Mouse (Mus musculus): Measurements from ENCODE around the gene Fbxo34. TPM values are rescaled to one million over a fixed set of nuclear protein-coding genes. Genes with fewer than 3 reads are reported as not detected.

The Fbxo34 gene
- polyA plus RNA-seq, 1 experiment: 23.4 TPM

DNA sequence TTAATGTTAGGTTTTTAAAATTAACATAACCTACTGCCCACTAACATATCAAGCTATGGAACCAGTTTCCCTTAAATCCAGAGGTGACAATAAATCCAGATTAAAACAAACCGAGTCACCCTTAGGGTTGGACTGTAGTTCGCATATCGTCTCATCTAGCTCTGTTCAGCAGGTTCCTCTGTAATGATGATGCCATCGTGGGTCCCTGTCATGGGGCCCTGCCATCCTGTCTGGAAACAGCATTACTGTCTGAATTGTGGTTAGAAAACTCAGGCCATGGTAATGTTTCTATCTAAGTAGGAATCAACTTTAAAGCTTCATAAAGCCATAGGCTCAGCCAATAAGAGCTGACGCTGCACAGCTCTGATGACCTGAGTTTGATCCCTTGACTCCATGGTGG lies 48.4 kb downstream of the Fbxo34 start:
- TF ChIP-seq CTCF (IDR thresholded peaks at IDR 0.05; ENCODE audit: borderline replicate concordance, extremely low read depth, insufficient read depth, insufficient read length) (no peak), POLR2A (IDR thresholded peaks at IDR 0.05; ENCODE audit: borderline replicate concordance, extremely low read depth, insufficient read depth, insufficient read length, poor library complexity, severe bottlenecking) (no peak)
- DNase-seq (ENCODE audit: low read depth): no peak

DNA sequence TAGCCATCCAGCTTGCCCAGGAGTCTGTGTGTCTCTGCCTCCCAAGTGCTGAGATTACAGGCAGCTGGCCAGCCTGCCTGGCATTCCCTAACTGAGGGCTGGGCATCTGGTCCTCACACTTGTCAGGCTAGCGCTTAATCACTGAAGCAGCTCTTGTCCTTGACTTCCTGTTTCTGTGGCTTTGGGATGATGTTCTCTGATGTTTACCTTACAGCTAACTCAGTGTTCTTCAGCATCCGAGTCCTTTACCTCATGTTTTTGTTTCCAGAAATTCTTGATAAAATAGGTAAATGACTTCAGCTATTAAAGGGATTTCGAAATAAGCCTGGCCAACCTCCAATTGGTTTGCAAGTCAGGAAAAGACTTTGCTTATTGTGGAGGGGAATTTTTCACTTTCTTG lies 53.8 kb downstream of the Fbxo34 start:
- peak; percentile 12 for DNase-seq (ENCODE audit: low read depth)
- TF ChIP-seq CTCF (IDR thresholded peaks at IDR 0.05; ENCODE audit: borderline replicate concordance, extremely low read depth, insufficient read depth, insufficient read length): no peak
- TF ChIP-seq POLR2A (IDR thresholded peaks at IDR 0.05; ENCODE audit: borderline replicate concordance, extremely low read depth, insufficient read depth, insufficient read length, poor library complexity, severe bottlenecking): no peak

DNA sequence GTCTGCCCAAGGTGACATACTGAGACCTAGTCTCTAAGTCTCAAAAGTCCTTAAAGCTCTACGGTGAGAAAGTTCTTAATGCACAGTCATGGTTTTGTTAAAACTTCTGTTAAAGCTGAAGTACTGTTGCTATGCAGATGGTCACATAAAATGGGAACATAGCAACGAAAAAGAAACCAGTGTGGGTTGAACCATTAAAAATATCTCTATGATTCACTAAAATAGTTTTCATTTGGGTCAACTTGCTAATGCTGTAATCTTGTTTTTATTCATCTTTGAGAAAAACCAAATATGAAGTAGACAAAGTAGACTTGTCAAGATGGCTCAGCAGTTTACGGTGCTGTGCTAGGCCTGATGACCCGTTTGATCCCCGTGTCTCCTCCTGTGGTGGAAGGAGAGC lies 56.5 kb downstream of the Fbxo34 start:
- TF ChIP-seq CTCF (IDR thresholded peaks at IDR 0.05; ENCODE audit: borderline replicate concordance, extremely low read depth, insufficient read depth, insufficient read length) (no peak), POLR2A (IDR thresholded peaks at IDR 0.05; ENCODE audit: borderline replicate concordance, extremely low read depth, insufficient read depth, insufficient read length, poor library complexity, severe bottlenecking) (no peak)
- no peak for DNase-seq (ENCODE audit: low read depth)

DNA sequence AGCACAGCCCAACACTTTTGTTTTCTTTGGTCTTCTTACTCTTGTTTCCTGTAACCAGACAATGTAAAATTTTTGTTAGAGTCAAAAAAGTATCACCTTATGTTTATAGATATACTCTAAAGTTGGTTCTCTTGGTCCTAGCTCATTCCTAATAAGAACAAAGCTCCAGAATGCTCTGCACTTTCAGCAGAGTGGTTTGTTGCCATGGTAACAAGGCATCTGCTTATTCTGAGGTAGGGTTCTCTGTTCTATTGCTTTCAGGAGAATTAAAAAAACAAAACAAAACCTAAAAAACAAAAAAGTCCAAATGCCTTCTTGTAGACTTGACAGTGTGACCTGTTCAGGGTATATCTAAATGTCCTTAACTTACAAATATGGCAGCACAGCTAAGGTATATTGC lies 57.8 kb downstream of the Fbxo34 start:
- DNase-seq (ENCODE audit: low read depth): peak; percentile 35
- TF ChIP-seq CTCF (IDR thresholded peaks at IDR 0.05; ENCODE audit: borderline replicate concordance, extremely low read depth, insufficient read depth, insufficient read length) (no peak), POLR2A (IDR thresholded peaks at IDR 0.05; ENCODE audit: borderline replicate concordance, extremely low read depth, insufficient read depth, insufficient read length, poor library complexity, severe bottlenecking) (no peak)

DNA sequence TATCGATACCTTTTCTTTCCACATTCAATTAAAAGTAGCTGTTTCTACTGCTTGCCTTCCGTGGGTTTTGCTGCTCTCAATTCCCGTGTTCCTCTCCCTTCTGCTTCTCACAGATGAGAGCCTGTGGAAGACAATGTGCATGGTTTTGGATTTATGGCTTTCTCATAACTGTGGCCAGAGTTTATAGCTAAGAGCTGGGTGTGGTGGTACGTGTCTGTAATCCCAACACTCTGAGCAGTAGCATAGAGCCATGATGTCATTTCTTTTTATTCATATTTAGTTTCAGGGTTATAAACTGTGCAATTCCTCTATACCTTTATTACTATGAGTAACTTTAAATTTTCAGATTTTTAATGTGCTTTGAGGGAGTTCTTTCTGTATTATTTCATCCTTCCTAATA lies 60.0 kb downstream of the Fbxo34 start:
- TF ChIP-seq CTCF (IDR thresholded peaks at IDR 0.05; ENCODE audit: borderline replicate concordance, extremely low read depth, insufficient read depth, insufficient read length) (no peak), POLR2A (IDR thresholded peaks at IDR 0.05; ENCODE audit: borderline replicate concordance, extremely low read depth, insufficient read depth, insufficient read length, poor library complexity, severe bottlenecking) (no peak)

DNA sequence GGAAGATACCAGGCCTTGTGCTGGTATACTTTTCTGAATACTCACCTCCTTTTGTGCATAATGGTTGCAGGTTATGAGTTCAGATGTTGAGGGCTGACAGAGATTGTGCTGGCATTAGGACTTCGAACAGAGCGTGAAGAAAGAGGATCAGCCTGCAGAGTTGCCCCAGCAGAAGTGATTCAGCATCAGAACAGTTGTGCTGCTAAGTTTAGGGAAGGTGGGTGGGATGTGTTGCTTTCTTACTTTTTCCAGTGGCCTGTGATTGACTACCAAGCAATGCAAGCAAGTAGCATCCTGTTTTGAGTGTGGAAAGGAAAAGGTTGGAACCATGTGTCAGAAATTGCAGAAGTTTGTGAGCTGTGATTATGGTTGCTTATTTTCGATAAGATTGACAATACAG lies 63.4 kb downstream of the Fbxo34 start:
- no peak for DNase-seq (ENCODE audit: low read depth)
- TF ChIP-seq CTCF (IDR thresholded peaks at IDR 0.05; ENCODE audit: borderline replicate concordance, extremely low read depth, insufficient read depth, insufficient read length): no peak
- no peak for TF ChIP-seq POLR2A (IDR thresholded peaks at IDR 0.05; ENCODE audit: borderline replicate concordance, extremely low read depth, insufficient read depth, insufficient read length, poor library complexity, severe bottlenecking)

More for the DNA sequence above, 60.0 kb downstream of the Fbxo34 start:
- DNase-seq (ENCODE audit: low read depth): no peak

DNA sequence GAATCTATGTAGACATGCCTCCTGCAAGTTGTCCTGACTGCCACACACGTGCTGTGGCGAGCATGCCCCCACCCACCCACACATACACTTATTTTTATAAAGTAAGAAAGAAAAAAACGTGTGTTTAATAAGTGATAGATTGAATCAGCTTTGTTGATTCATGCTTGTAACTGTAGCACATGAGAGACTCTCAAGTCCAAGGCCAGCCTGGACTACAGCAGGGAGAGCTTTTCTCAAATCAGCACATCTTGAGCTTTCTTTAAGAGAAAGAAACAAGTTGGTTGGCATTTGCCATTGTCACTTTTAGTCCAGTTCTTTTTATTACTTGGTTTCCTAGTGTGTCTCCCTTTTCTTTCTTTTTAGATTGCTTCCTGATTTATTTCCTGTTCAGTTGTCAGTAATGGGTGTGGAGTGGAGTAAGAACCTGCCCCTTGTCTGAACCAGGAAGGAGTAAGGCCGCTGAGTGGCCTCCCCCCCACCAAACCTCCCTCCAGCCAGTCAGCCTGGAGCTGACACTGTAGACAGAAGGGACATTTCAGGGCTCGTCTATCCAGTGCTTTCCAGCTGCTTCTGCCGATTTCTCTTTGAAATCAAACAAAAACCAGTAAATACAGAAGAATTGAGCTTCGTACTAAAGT lies 64.7 kb downstream of the Fbxo34 start:
- DNase-seq (ENCODE audit: low read depth): no peak

DNA sequence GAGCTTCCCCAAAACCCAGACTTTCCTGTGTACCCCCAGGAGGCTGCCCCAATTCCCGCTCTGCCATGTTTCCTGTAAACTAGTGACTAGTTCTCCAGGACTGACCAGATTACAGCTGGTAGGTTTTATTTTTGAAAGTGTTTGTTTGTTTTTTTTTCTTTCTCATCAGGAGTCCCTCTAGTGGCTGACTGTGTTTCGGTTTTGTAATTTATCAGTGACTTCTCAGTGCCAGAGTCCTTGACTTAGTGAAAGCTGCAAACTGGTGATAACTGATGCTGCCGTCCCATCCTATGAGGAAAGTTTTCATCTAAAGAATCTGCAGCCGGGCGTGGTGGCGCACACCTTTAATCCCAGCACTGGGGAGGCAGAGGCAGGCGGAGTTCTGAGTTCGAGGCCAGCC lies 65.4 kb downstream of the Fbxo34 start:
- no peak for DNase-seq (ENCODE audit: low read depth)
- TF ChIP-seq POLR2A (IDR thresholded peaks at IDR 0.05; ENCODE audit: borderline replicate concordance, extremely low read depth, insufficient read depth, insufficient read length, poor library complexity, severe bottlenecking) (no peak), CTCF (IDR thresholded peaks at IDR 0.05; ENCODE audit: borderline replicate concordance, extremely low read depth, insufficient read depth, insufficient read length) (no peak)

More for the DNA sequence above, 64.7 kb downstream of the Fbxo34 start:
- TF ChIP-seq POLR2A (IDR thresholded peaks at IDR 0.05; ENCODE audit: borderline replicate concordance, extremely low read depth, insufficient read depth, insufficient read length, poor library complexity, severe bottlenecking): no peak
- TF ChIP-seq CTCF (IDR thresholded peaks at IDR 0.05; ENCODE audit: borderline replicate concordance, extremely low read depth, insufficient read depth, insufficient read length): no peak

DNA sequence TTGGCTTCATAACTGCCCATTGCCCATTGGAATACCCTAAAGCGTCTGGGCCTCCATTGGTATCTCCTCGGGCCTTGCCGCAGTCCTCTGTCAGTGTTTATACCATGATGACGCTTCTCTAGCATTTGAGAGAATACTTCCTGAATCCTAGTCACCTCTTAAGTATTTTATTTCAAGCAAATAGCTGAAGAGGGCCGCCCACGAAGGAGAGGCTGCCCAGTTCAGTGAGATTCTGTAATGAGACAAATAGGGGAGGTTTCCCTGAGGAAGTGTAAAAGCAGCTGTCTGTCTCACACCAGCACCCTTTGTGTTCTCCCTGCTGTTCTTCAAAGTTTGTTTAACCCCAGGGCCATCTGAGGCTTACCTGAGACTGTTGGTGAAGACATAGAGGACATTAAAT lies 66.5 kb downstream of the Fbxo34 start:
- TF ChIP-seq POLR2A (IDR thresholded peaks at IDR 0.05; ENCODE audit: borderline replicate concordance, extremely low read depth, insufficient read depth, insufficient read length, poor library complexity, severe bottlenecking) (no peak), CTCF (IDR thresholded peaks at IDR 0.05; ENCODE audit: borderline replicate concordance, extremely low read depth, insufficient read depth, insufficient read length) (no peak)
- DNase-seq (ENCODE audit: low read depth): no peak

DNA sequence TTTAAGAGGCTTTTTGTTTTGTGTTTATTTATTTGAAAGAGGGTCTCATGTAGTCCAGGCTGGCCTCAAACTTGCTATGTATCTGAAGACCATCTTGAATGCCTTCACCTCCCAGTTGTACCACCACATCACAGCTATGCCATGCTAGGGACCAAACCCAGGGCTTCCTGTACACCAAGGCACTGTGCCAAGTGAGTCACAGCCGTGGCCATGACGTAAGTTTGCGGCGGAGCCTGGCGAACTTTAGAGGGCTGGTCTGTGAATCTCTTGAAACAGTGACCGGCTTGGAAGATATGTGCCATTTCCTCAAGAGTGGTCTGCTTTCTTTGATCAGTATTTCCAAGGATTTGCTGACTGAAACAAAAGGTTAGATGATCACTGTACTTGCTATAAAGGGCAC lies 68.4 kb downstream of the Fbxo34 start:
- TF ChIP-seq POLR2A (IDR thresholded peaks at IDR 0.05; ENCODE audit: borderline replicate concordance, extremely low read depth, insufficient read depth, insufficient read length, poor library complexity, severe bottlenecking) (no peak), CTCF (IDR thresholded peaks at IDR 0.05; ENCODE audit: borderline replicate concordance, extremely low read depth, insufficient read depth, insufficient read length) (no peak)
- DNase-seq (ENCODE audit: low read depth): no peak

DNA sequence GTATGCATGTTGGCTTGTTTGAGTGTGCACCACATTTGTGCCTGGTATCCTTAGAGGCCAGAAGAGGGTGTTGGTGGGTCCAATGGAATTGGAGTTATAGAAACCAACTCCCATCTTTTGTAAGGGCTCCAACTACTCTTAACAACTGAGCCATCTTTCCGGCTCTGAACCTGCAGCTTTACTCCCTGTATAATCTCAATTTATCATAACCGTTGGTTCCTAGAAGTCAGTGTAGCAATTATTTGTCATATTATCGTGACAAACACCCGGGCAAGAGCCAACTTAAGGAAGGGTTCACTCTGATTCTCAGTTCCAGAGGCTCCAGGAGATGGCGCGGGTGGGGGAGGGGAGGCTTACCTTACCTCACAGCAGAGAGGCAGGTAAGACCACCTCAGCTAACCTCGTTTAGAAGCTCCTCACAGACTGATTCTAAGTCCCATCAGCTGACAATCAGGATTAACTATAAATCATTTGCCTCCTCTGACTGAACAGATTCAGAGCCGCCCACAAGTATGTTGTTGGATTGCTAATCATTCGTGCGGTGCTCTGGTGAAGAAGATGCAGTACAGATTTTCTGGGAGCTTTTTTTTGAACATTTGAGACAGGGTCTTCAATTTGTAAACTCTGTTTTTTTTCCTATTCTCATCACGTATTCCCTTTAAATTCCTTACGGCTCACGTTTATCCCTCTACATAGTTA lies 70.7 kb downstream of the Fbxo34 start:
- TF ChIP-seq CTCF (IDR thresholded peaks at IDR 0.05; ENCODE audit: borderline replicate concordance, extremely low read depth, insufficient read depth, insufficient read length): no peak
- no peak for TF ChIP-seq POLR2A (IDR thresholded peaks at IDR 0.05; ENCODE audit: borderline replicate concordance, extremely low read depth, insufficient read depth, insufficient read length, poor library complexity, severe bottlenecking)
- no peak for DNase-seq (ENCODE audit: low read depth)

DNA sequence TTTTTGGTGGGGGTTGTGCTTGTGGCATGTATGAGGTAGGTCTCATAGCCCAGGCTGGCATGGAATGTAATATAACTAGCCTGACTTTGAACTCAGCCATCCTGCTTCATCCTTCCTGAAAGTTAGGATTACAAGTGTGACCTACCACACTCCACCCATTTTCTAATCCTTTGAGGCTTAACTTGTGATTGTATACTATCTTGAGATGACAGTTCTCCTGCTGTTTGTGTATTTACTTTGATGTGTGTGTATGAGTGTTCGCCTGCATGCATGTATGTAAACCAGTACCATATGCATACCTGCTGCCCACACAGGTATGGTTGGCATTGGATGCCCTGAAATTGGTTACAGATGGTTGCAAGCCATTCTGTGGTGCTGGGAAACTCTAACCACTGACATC lies 71.4 kb downstream of the Fbxo34 start:
- TF ChIP-seq CTCF (IDR thresholded peaks at IDR 0.05; ENCODE audit: borderline replicate concordance, extremely low read depth, insufficient read depth, insufficient read length) (no peak), POLR2A (IDR thresholded peaks at IDR 0.05; ENCODE audit: borderline replicate concordance, extremely low read depth, insufficient read depth, insufficient read length, poor library complexity, severe bottlenecking) (no peak)
- DNase-seq (ENCODE audit: low read depth): no peak
